Mouse (Mus musculus) embryonic facial prominence, embryonic 14.5 days (tissue): ENCODE measurements around the gene Mrpl44. TPM values are rescaled to one million over a fixed set of nuclear protein-coding genes. Genes with fewer than 3 reads are reported as not detected.
A peak's percentile ranks its signal among the peaks of the same experiment; 100 is the strongest.

ENCODE experiments used
- ATAC-seq: fragments of 200-750 bp; cut with Nextera tagmentation; 2 replicates; pipeline ENCODE4 v1.8.0; 2017; ENCODE audit warnings: low read depth, moderate number of reproducible peaks, moderate TSS enrichment
- DNase-seq: peaks from one replicate; pipeline ENCODE4 v3.0.0-alpha.2; 2015; ENCODE audit warnings: low spot score
- H3K27ac ChIP-seq: fragments of 300-500 bp; sonication (generic); replicated peaks from 2 replicates; pipeline ENCODE4 v1.5.1; 2014; ENCODE audit warnings: low read depth, mild to moderate bottlenecking, low read length, moderate library complexity
- H3K27me3 ChIP-seq: fragments of 300-500 bp; sonication (generic); replicated peaks from 2 replicates; pipeline ENCODE4 v1.6.1; 2014; ENCODE audit warnings: low read length; ENCODE audit not compliant: control insufficient read depth, insufficient read depth
- H3K36me3 ChIP-seq: fragments of 300-500 bp; sonication (generic); 2 replicates; pipeline ENCODE4 v1.6.1; 2014; ENCODE audit warnings: low read length, mixed read lengths; ENCODE audit not compliant: control insufficient read depth, insufficient read depth
- H3K4me1 ChIP-seq: fragments of 300-500 bp; sonication (generic); 2 replicates; pipeline ENCODE4 v1.6.1; 2014; ENCODE audit warnings: antibody characterized with exemption, low read length; ENCODE audit not compliant: control insufficient read depth, insufficient read depth
- H3K4me2 ChIP-seq: fragments of 300-500 bp; sonication (generic); 2 replicates; pipeline ENCODE4 v1.6.1; 2014; ENCODE audit warnings: low read depth, mild to moderate bottlenecking, low read length, moderate library complexity, mixed read lengths
- H3K4me3 ChIP-seq: fragments of 300-500 bp; sonication (generic); 2 replicates; pipeline ENCODE4 v1.5.1; 2014; ENCODE audit warnings: low read depth, mild to moderate bottlenecking, low read length
- H3K9ac ChIP-seq: fragments of 300-500 bp; sonication (generic); 2 replicates; pipeline ENCODE4 v1.6.1; 2014; ENCODE audit warnings: low read depth, mild to moderate bottlenecking, low read length, moderate library complexity, mixed read lengths
- H3K9me3 ChIP-seq: fragments of 300-500 bp; sonication (generic); 2 replicates; pipeline ENCODE4 v1.6.1; 2016; ENCODE audit warnings: low read length; ENCODE audit not compliant: control insufficient read depth
- WGBS: fragments of 180-500 bp; shearing (Covaris S2); extraction: QIAGEN DNeasy Blood & Tissue Kit; methylation state at CpG from one replicate; pipeline ENCODE4 v1.1.7; 2014; 5-methylcytosine and 5-hydroxymethylcytosine counted together
- polyA plus RNA-seq: library from polyadenylated mRNA; unstranded; fragments of >200 nt; fragmentation: Nextera tagmentation; extraction: Ambion mirVana; gene quantifications from 2 replicates; pipeline ENCODE4 v1.2.1, GENCODE M21; 2014

Mrpl44 gene
- polyA plus RNA-seq, 1 experiment from 2014 or later: 37.4 TPM

GRCm38 (mm10) chr1:79759006-79759405, 16.8 kb upstream of the Mrpl44 start:
- Histone ChIP-seq H3K27me3 (no peaks in the 10 kb centered on the region), H3K9me3 (no peaks in the 10 kb centered on the region), H3K9ac (no peak overlapping the region), H3K4me1 (peaks cover 6% of the 10 kb centered on the region; the same call in 1 of the 2 replicates), H3K27ac (no peak overlapping the region), H3K4me2 (no peak overlapping the region), H3K4me3 (no peak overlapping the region), H3K36me3 (no peaks in the 10 kb centered on the region)
- 42% methylated on average over 2 of the region's 2 CpGs for WGBS
- no peak for DNase-seq
- no peak for ATAC-seq

- Histone ChIP-seq H3K27me3 (no peaks in the 10 kb centered on the region), H3K9me3 (no peaks in the 10 kb centered on the region), H3K4me3 (0 out of 2 replicates have a peak overlapping the region, but pooled peaks have one; percentile 7), H3K27ac (no peak overlapping the region), H3K4me2 (peak overlapping the region; percentile 33), H3K36me3 (no peaks in the 10 kb centered on the region), H3K4me1 (peaks cover 6% of the 10 kb centered on the region; the same call in 1 of the 2 replicates), H3K9ac (no peak overlapping the region)
- DNase-seq (peak; percentile 26), ATAC-seq (0 out of 2 replicates have a peak, but pooled peaks have one; percentile 19)
- 64% methylated on average over 5 of the region's 5 CpGs for WGBS
Measured at GRCm38 (mm10) chr1:79759436-79759972, 16.3 kb upstream of the Mrpl44 start.

- 0 out of 2 replicates have a peak, but pooled peaks have one; percentile 16 for ATAC-seq
- DNase-seq: no peak
- Histone ChIP-seq H3K9me3 (no peaks in the 10 kb centered on the region), H3K4me3 (peak overlapping the region; percentile 94), H3K4me2 (peak overlapping the region; percentile 69), H3K27ac (no peak overlapping the region), H3K27me3 (no peaks in the 10 kb centered on the region), H3K36me3 (no peaks in the 10 kb centered on the region), H3K4me1 (peaks cover 6% of the 10 kb centered on the region; the same call in 1 of the 2 replicates), H3K9ac (peak overlapping the region; percentile 91)
- WGBS: 7% methylated on average over 11 of the region's 11 CpGs
Measured at GRCm38 (mm10) chr1:79760656-79761055, 15.2 kb upstream of the Mrpl44 start.

- Histone ChIP-seq H3K36me3 (no peaks in the 10 kb centered on the region), H3K4me1 (peaks cover 6% of the 10 kb centered on the region; the same call in 1 of the 2 replicates), H3K27ac (no peak overlapping the region), H3K9ac (peak overlapping the region; percentile 91), H3K4me2 (peak overlapping the region; percentile 69), H3K27me3 (no peaks in the 10 kb centered on the region), H3K4me3 (peak overlapping the region; percentile 94), H3K9me3 (no peaks in the 10 kb centered on the region)
- peak; percentile 96 for ATAC-seq
- under 1% methylated on average over 54 of the region's 65 CpGs for WGBS
- peak; percentile 95 for DNase-seq
Measured at GRCm38 (mm10) chr1:79761106-79761916, 14.5 kb upstream of the Mrpl44 start.

GRCm38 (mm10) chr1:79761917-79762271, 13.9 kb upstream of the Mrpl44 start:
- Histone ChIP-seq H3K27ac (no peak overlapping the region), H3K9me3 (no peaks in the 10 kb centered on the region), H3K27me3 (no peaks in the 10 kb centered on the region), H3K4me1 (peaks cover 6% of the 10 kb centered on the region; the same call in 1 of the 2 replicates), H3K4me2 (peak overlapping the region; percentile 69), H3K9ac (0 out of 2 replicates have a peak overlapping the region, but pooled peaks have one; percentile 91), H3K4me3 (peak overlapping the region; percentile 94), H3K36me3 (no peaks in the 10 kb centered on the region)
- no peak for DNase-seq
- peak; percentile 2; the same call in 1 of the 2 replicates for ATAC-seq
- WGBS: 2% methylated on average over 6 of the region's 6 CpGs

- Histone ChIP-seq H3K27me3 (no peaks in the 10 kb centered on the region), H3K9me3 (no peaks in the 10 kb centered on the region), H3K9ac (no peak overlapping the region), H3K27ac (no peak overlapping the region), H3K4me2 (peak overlapping the region; percentile 69), H3K4me1 (peaks cover 6% of the 10 kb centered on the region; the same call in 1 of the 2 replicates), H3K36me3 (no peaks in the 10 kb centered on the region), H3K4me3 (peak overlapping the region; percentile 94)
- ATAC-seq (no peak), DNase-seq (peak; percentile 12)
- WGBS: 51% methylated on average over 16 of the region's 16 CpGs
Measured at GRCm38 (mm10) chr1:79762282-79763250, 13.3 kb upstream of the Mrpl44 start.

- H3K36me3 ChIP-seq: no peaks in the 10 kb centered on the region
- ATAC-seq: no peak
- H3K9me3 ChIP-seq: no peaks in the 10 kb centered on the region
- no peak for DNase-seq
- no peak overlapping the region for H3K27ac ChIP-seq
- no peak overlapping the region for H3K9ac ChIP-seq
- 88% methylated on average over 2 of the region's 2 CpGs for WGBS
- no peak overlapping the region for H3K4me2 ChIP-seq
- H3K27me3 ChIP-seq: no peaks in the 10 kb centered on the region
- no peak overlapping the region for H3K4me3 ChIP-seq
- peaks cover 6% of the 10 kb centered on the region; the same call in 1 of the 2 replicates for H3K4me1 ChIP-seq
Measured at GRCm38 (mm10) chr1:79764031-79764430, 11.8 kb upstream of the Mrpl44 start.

- 81% methylated on average over 1 of the region's 1 CpGs for WGBS
- Histone ChIP-seq H3K4me2 (no peak overlapping the region), H3K27ac (no peak overlapping the region), H3K9me3 (no peaks in the 10 kb centered on the region), H3K4me1 (peaks cover 6% of the 10 kb centered on the region; the same call in 1 of the 2 replicates), H3K4me3 (no peak overlapping the region), H3K9ac (no peak overlapping the region), H3K27me3 (no peaks in the 10 kb centered on the region), H3K36me3 (no peaks in the 10 kb centered on the region)
- DNase-seq (no peak), ATAC-seq (no peak)
Measured at GRCm38 (mm10) chr1:79764483-79764882, 11.3 kb upstream of the Mrpl44 start.
